Mouse (Mus musculus): ENCODE measurements at regions not wholly inside any gene's neighbourhood (a gene's known extent, or its start where the extent isn't known, plus 50 kb on each side); places are given as distances from the start of the nearest gene placed in this dataset.

GRCm38 (mm10) chr9:116411067-116411466, 235.9 kb upstream of the Tgfbr2 start:
- Histone ChIP-seq H3K36me3 (replicated peaks) (no peaks in the 10 kb centered on the region), H3K4me2 (no peak overlapping the region), H3K4me3 (no peak overlapping the region), H3K4me1 (no peaks in the 10 kb centered on the region), H3K9ac (no peak overlapping the region), H3K27me3 (replicated peaks) (no peaks in the 10 kb centered on the region), H3K9me3 (no peaks in the 10 kb centered on the region), H3K27ac (no peak overlapping the region)
- 77% methylated on average over 5 of the region's 5 CpGs for WGBS
- ATAC-seq (replicated peaks): no peak

- no peak for ATAC-seq (replicated peaks)
- H3K9me3 ChIP-seq: no peaks in the 10 kb centered on the region
- no peak overlapping the region for H3K4me2 ChIP-seq
- H3K36me3 ChIP-seq (replicated peaks): no peaks in the 10 kb centered on the region
- H3K4me1 ChIP-seq: no peaks in the 10 kb centered on the region
- 92% methylated on average over 8 of the region's 8 CpGs for WGBS
- no peak overlapping the region for H3K9ac ChIP-seq
- no peaks in the 10 kb centered on the region for H3K27me3 ChIP-seq (replicated peaks)
- no peak overlapping the region for H3K4me3 ChIP-seq
- H3K27ac ChIP-seq: no peak overlapping the region
Measured at GRCm38 (mm10) chr9:116410461-116410860, 235.3 kb upstream of the Tgfbr2 start.

GRCm38 (mm10) chr9:116408116-116408515, 233.0 kb upstream of the Tgfbr2 start:
- H3K4me1 ChIP-seq: no peaks in the 10 kb centered on the region
- WGBS: 94% methylated on average over 2 of the region's 2 CpGs

GRCm38 (mm10) chr9:116405051-116405450, 229.9 kb upstream of the Tgfbr2 start:
- no peaks in the 10 kb centered on the region for H3K4me1 ChIP-seq
- no peaks in the 10 kb centered on the region for H3K27me3 ChIP-seq (replicated peaks)
- H3K9me3 ChIP-seq: no peaks in the 10 kb centered on the region
- no peak overlapping the region for H3K27ac ChIP-seq
- H3K36me3 ChIP-seq (replicated peaks): no peaks in the 10 kb centered on the region
- WGBS: 100% methylated on average over 1 of the region's 1 CpGs
- ATAC-seq (replicated peaks): no peak
- no peak overlapping the region for H3K4me3 ChIP-seq
- no peak overlapping the region for H3K4me2 ChIP-seq
- no peak overlapping the region for H3K9ac ChIP-seq

More at GRCm38 (mm10) chr9:116408116-116408515, 233.0 kb upstream of the Tgfbr2 start:
- Histone ChIP-seq H3K27ac (no peak overlapping the region), H3K9ac (no peak overlapping the region), H3K36me3 (replicated peaks) (no peaks in the 10 kb centered on the region), H3K9me3 (no peaks in the 10 kb centered on the region), H3K4me3 (no peak overlapping the region), H3K27me3 (replicated peaks) (no peaks in the 10 kb centered on the region), H3K4me2 (no peak overlapping the region)
- no peak for ATAC-seq (replicated peaks)

- Histone ChIP-seq H3K4me3 (no peak overlapping the region), H3K9me3 (no peaks in the 10 kb centered on the region), H3K4me1 (no peaks in the 10 kb centered on the region), H3K36me3 (replicated peaks) (no peaks in the 10 kb centered on the region), H3K4me2 (no peak overlapping the region), H3K27me3 (replicated peaks) (no peaks in the 10 kb centered on the region), H3K27ac (no peak overlapping the region), H3K9ac (no peak overlapping the region)
- no peak for ATAC-seq (replicated peaks)
- 83% methylated on average over 7 of the region's 7 CpGs for WGBS
Measured at GRCm38 (mm10) chr9:116401821-116402220, 226.7 kb upstream of the Tgfbr2 start.

- Histone ChIP-seq H3K9ac (no peak overlapping the region), H3K4me1 (no peaks in the 10 kb centered on the region), H3K27ac (no peak overlapping the region), H3K4me3 (no peak overlapping the region), H3K36me3 (replicated peaks) (no peaks in the 10 kb centered on the region), H3K9me3 (no peaks in the 10 kb centered on the region), H3K27me3 (replicated peaks) (no peaks in the 10 kb centered on the region), H3K4me2 (no peak overlapping the region)
- WGBS: 58% methylated on average over 2 of the region's 2 CpGs
- no peak for ATAC-seq (replicated peaks)
Measured at GRCm38 (mm10) chr9:116400270-116400669, 225.1 kb upstream of the Tgfbr2 start.

GRCm38 (mm10) chr9:116399296-116399695, 224.1 kb upstream of the Tgfbr2 start:
- H3K9me3 ChIP-seq: no peaks in the 10 kb centered on the region
- H3K36me3 ChIP-seq (replicated peaks): no peaks in the 10 kb centered on the region
- H3K9ac ChIP-seq: no peak overlapping the region
- no peak overlapping the region for H3K4me3 ChIP-seq
- H3K27me3 ChIP-seq (replicated peaks): no peaks in the 10 kb centered on the region
- ATAC-seq (replicated peaks): no peak
- no peaks in the 10 kb centered on the region for H3K4me1 ChIP-seq
- no peak overlapping the region for H3K27ac ChIP-seq
- 64% methylated on average over 1 of the region's 1 CpGs for WGBS
- no peak overlapping the region for H3K4me2 ChIP-seq

- no peak overlapping the region for H3K4me3 ChIP-seq
- H3K9me3 ChIP-seq: no peaks in the 10 kb centered on the region
- H3K4me2 ChIP-seq: no peak overlapping the region
- no peak for ATAC-seq (replicated peaks)
- no peaks in the 10 kb centered on the region for H3K4me1 ChIP-seq
- no peaks in the 10 kb centered on the region for H3K36me3 ChIP-seq (replicated peaks)
- WGBS: 71% methylated on average over 8 of the region's 8 CpGs
- H3K27me3 ChIP-seq (replicated peaks): no peaks in the 10 kb centered on the region
- H3K27ac ChIP-seq: no peak overlapping the region
- H3K9ac ChIP-seq: no peak overlapping the region
Measured at GRCm38 (mm10) chr9:116392258-116392657, 217.1 kb upstream of the Tgfbr2 start.

GRCm38 (mm10) chr9:116389781-116390180, 214.6 kb upstream of the Tgfbr2 start:
- H3K27ac ChIP-seq: no peak overlapping the region
- no peaks in the 10 kb centered on the region for H3K9me3 ChIP-seq
- no peak overlapping the region for H3K9ac ChIP-seq
- no peaks in the 10 kb centered on the region for H3K27me3 ChIP-seq (replicated peaks)
- H3K4me3 ChIP-seq: no peak overlapping the region
- 89% methylated on average over 3 of the region's 3 CpGs for WGBS
- no peak for ATAC-seq (replicated peaks)
- H3K36me3 ChIP-seq (replicated peaks): no peaks in the 10 kb centered on the region
- no peaks in the 10 kb centered on the region for H3K4me1 ChIP-seq
- H3K4me2 ChIP-seq: no peak overlapping the region

GRCm38 (mm10) chr9:116388863-116389262, 213.7 kb upstream of the Tgfbr2 start:
- WGBS: 58% methylated on average over 8 of the region's 8 CpGs
- Histone ChIP-seq H3K27ac (no peak overlapping the region), H3K9ac (no peak overlapping the region), H3K9me3 (no peaks in the 10 kb centered on the region), H3K4me3 (no peak overlapping the region), H3K4me1 (0 out of 2 replicates have a peak, but pooled peaks cover 3% of the 10 kb centered on the region), H3K27me3 (replicated peaks) (no peaks in the 10 kb centered on the region), H3K36me3 (replicated peaks) (no peaks in the 10 kb centered on the region), H3K4me2 (no peak overlapping the region)
- no peak for ATAC-seq (replicated peaks)

- Histone ChIP-seq H3K27me3 (replicated peaks) (no peaks in the 10 kb centered on the region), H3K4me1 (peaks cover 7% of the 10 kb centered on the region; the same call in 1 of the 2 replicates), H3K27ac (no peak overlapping the region), H3K4me2 (no peak overlapping the region), H3K9ac (no peak overlapping the region), H3K4me3 (no peak overlapping the region), H3K36me3 (replicated peaks) (no peaks in the 10 kb centered on the region), H3K9me3 (no peaks in the 10 kb centered on the region)
- ATAC-seq (replicated peaks): no peak
- 92% methylated on average over 9 of the region's 9 CpGs for WGBS
Measured at GRCm38 (mm10) chr9:116388025-116388424, 212.9 kb upstream of the Tgfbr2 start.

GRCm38 (mm10) chr9:116384176-116385076, 209.3 kb upstream of the Tgfbr2 start:
- H3K36me3 ChIP-seq (replicated peaks): no peaks in the 10 kb centered on the region
- H3K4me1 ChIP-seq: peaks cover 7% of the 10 kb centered on the region; the same call in 1 of the 2 replicates
- H3K9me3 ChIP-seq: no peaks in the 10 kb centered on the region
- H3K9ac ChIP-seq: no peak overlapping the region
- H3K4me3 ChIP-seq: no peak overlapping the region
- 72% methylated on average over 21 of the region's 21 CpGs for WGBS
- ATAC-seq (replicated peaks): no peak
- no peak overlapping the region for H3K27ac ChIP-seq
- H3K27me3 ChIP-seq (replicated peaks): no peaks in the 10 kb centered on the region
- no peak overlapping the region for H3K4me2 ChIP-seq

Measured in midbrain, embryonic 15.5 days (tissue).